ENCODE assay signal across 13 mouse cellular contexts in genomic region chr9:21677706-21678105, GRCm38 (mm10).
"Had no signal": no experiment of that assay in that cellular context is flagged by ENCODE, and none has a peak within 500 bp of the region (broad histone marks: within the 10 kb centered on the region; RNA-seq: fewer than 3 reads in every experiment).

No protein-coding gene starts in this region.

- H3K27ac ChIP-seq: kidney, postnatal 0 days; liver, embryonic 13.5 days; stomach, postnatal 0 days had no signal

- H3K4me3 ChIP-seq: liver, embryonic 13.5 days had no signal

- DNase-seq: kidney, adult 2 months; kidney, postnatal 25 days; liver, embryonic 13.5 days; lung, adult 2 months; lung, postnatal 14 days; lung, postnatal 4 days; midbrain, embryonic 14.5 days; right cerebral cortex, postnatal 4 days; thymus, adult 2 months; thymus, postnatal 14 days; thymus, postnatal 4 days had no signal
